Mouse (Mus musculus) liver, embryonic 13.5 days (tissue): ENCODE measurements at regions not wholly inside any gene's neighbourhood (a gene's known extent, or its start where the extent isn't known, plus 50 kb on each side); places are given as distances from the start of the nearest gene placed in this dataset.

Source experiments
- ATAC-seq: fragments of 200-750 bp; cut with Nextera tagmentation; 2 replicates; pipeline ENCODE4 v1.8.0; 2017; ENCODE audit warnings: low read depth, mild to moderate bottlenecking, moderate number of reproducible peaks, moderate library complexity
- DNase-seq: peaks from one replicate; pipeline ENCODE4 v3.0.0; 2022
- H3K27ac ChIP-seq: fragments of 300-500 bp; sonication (generic); 2 replicates; pipeline ENCODE4 v1.5.1; 2015; ENCODE audit warnings: moderate library complexity, mild to moderate bottlenecking, inconsistent platforms
- H3K27me3 ChIP-seq: fragments of 300-500 bp; sonication (generic); 2 replicates; pipeline ENCODE4 v1.6.1; 2015; ENCODE audit warnings: mild to moderate bottlenecking, inconsistent platforms
- H3K36me3 ChIP-seq: fragments of 300-500 bp; sonication (generic); 2 replicates; pipeline ENCODE4 v1.6.1; 2015; ENCODE audit warnings: mild to moderate bottlenecking, inconsistent platforms
- H3K4me1 ChIP-seq: fragments of 300-500 bp; sonication (generic); replicated peaks from 2 replicates; pipeline ENCODE4 v1.6.1; 2015; ENCODE audit warnings: inconsistent platforms
- H3K4me2 ChIP-seq: fragments of 300-500 bp; sonication (generic); 2 replicates; pipeline ENCODE4 v1.6.1; 2015; ENCODE audit warnings: inconsistent platforms, mild to moderate bottlenecking, moderate library complexity
- H3K4me3 ChIP-seq: fragments of 300-500 bp; sonication (generic); replicated peaks from 2 replicates; pipeline ENCODE4 v1.5.1; 2015; ENCODE audit warnings: mild to moderate bottlenecking, inconsistent platforms
- H3K9ac ChIP-seq: fragments of 300-500 bp; sonication (generic); 2 replicates; pipeline ENCODE4 v1.6.1; 2015; ENCODE audit warnings: mild to moderate bottlenecking, inconsistent platforms
- H3K9me3 ChIP-seq: fragments of 300-500 bp; sonication (generic); replicated peaks from 2 replicates; pipeline ENCODE4 v1.6.1; 2016; ENCODE audit warnings: inconsistent platforms
- WGBS: fragments of 180-500 bp; shearing (Covaris S2); methylation state at CpG from one replicate; pipeline ENCODE4 v1.1.7; 2015; ENCODE audit not compliant: insufficient replicate concordance; 5-methylcytosine and 5-hydroxymethylcytosine counted together

GRCm38 (mm10) chr6:5565049-5565448 lies 68.9 kb upstream of the Pdk4 start:
- no peaks in the 10 kb centered on the region for H3K27me3 ChIP-seq
- DNase-seq = no peak
- no peaks in the 10 kb centered on the region for H3K4me1 ChIP-seq
- no peak overlapping the region for H3K4me3 ChIP-seq
- H3K4me2 ChIP-seq = no peak overlapping the region
- no peak overlapping the region for H3K27ac ChIP-seq
- no peaks in the 10 kb centered on the region for H3K9me3 ChIP-seq
- H3K36me3 ChIP-seq = no peaks in the 10 kb centered on the region
- ATAC-seq = no peak
- 47% methylated on average over 2 of the region's 2 CpGs for WGBS
- H3K9ac ChIP-seq = no peak overlapping the region

- WGBS = 43% methylated on average over 4 of the region's 4 CpGs
- ATAC-seq = no peak
- DNase-seq = no peak
- Histone ChIP-seq H3K9me3 (no peaks in the 10 kb centered on the region), H3K4me3 (no peak overlapping the region), H3K9ac (no peak overlapping the region), H3K4me1 (no peaks in the 10 kb centered on the region), H3K4me2 (no peak overlapping the region), H3K36me3 (no peaks in the 10 kb centered on the region), H3K27me3 (no peaks in the 10 kb centered on the region), H3K27ac (no peak overlapping the region)
Observed at GRCm38 (mm10) chr6:5553703-5554394, 57.7 kb upstream of the Pdk4 start.

- Histone ChIP-seq H3K9ac (no peak overlapping the region), H3K4me3 (no peak overlapping the region)
- ATAC-seq = no peak
Observed at GRCm38 (mm10) chr6:5550067-5550466, 54.0 kb upstream of the Pdk4 start.

More at GRCm38 (mm10) chr6:5550067-5550466, 54.0 kb upstream of the Pdk4 start:
- Histone ChIP-seq H3K9me3 (no peaks in the 10 kb centered on the region), H3K4me1 (no peaks in the 10 kb centered on the region), H3K4me2 (no peak overlapping the region), H3K36me3 (no peaks in the 10 kb centered on the region), H3K27me3 (no peaks in the 10 kb centered on the region), H3K27ac (no peak overlapping the region)
- no peak for DNase-seq
- 43% methylated on average over 1 of the region's 1 CpGs for WGBS
